Mouse (Mus musculus) kidney, embryonic 14.5 days (tissue): ENCODE results near the gene Wdr24. TPM values are rescaled to one million over a fixed set of nuclear protein-coding genes. Genes with fewer than 3 reads are reported as not detected.

Experiments
- ATAC-seq: fragments of 200-750 bp; cut with Nextera tagmentation; 2 replicates; pipeline ENCODE4 v1.8.0; 2017; ENCODE audit warnings: moderate number of reproducible peaks, mild to moderate bottlenecking, moderate TSS enrichment, moderate library complexity; ENCODE audit not compliant: low FRiP score, low TSS enrichment
- H3K27ac ChIP-seq: fragments of 300-500 bp; sonication (generic); 2 replicates; pipeline ENCODE4 v1.5.1; 2014; ENCODE audit warnings: low read depth, mild to moderate bottlenecking, low read length, moderate library complexity, mixed read lengths
- H3K27me3 ChIP-seq: fragments of 300-500 bp; sonication (generic); 2 replicates; pipeline ENCODE4 v1.6.1; 2014; ENCODE audit warnings: mild to moderate bottlenecking, low read length; ENCODE audit not compliant: control insufficient read depth, insufficient read depth
- H3K36me3 ChIP-seq: fragments of 300-500 bp; sonication (generic); 2 replicates; pipeline ENCODE4 v1.6.1; 2014; ENCODE audit warnings: low read length, mixed read lengths; ENCODE audit not compliant: control insufficient read depth, insufficient read depth
- H3K4me1 ChIP-seq: fragments of 300-500 bp; sonication (generic); 2 replicates; pipeline ENCODE4 v1.6.1; 2014; ENCODE audit warnings: low read length, mixed read lengths; ENCODE audit not compliant: control insufficient read depth, insufficient read depth
- H3K4me2 ChIP-seq: fragments of 300-500 bp; sonication (generic); replicated peaks from 2 replicates; pipeline ENCODE4 v1.6.1; 2014; ENCODE audit warnings: low read depth, mild to moderate bottlenecking, low read length
- H3K4me3 ChIP-seq: fragments of 300-500 bp; sonication (generic); 2 replicates; pipeline ENCODE4 v1.5.1; 2014; ENCODE audit warnings: mild to moderate bottlenecking, low read length
- H3K9ac ChIP-seq: fragments of 300-500 bp; sonication (generic); 2 replicates; pipeline ENCODE4 v1.6.1; 2014; ENCODE audit warnings: low read depth, mild to moderate bottlenecking, low read length, moderate library complexity
- H3K9me3 ChIP-seq: fragments of 300-500 bp; sonication (generic); 2 replicates; pipeline ENCODE4 v1.6.1; 2016; ENCODE audit warnings: low read length; ENCODE audit not compliant: control insufficient read depth
- WGBS: fragments of 180-500 bp; shearing (Covaris S2); extraction: QIAGEN DNeasy Blood & Tissue Kit; methylation state at CpG from one replicate; pipeline ENCODE4 v1.1.7; 2014; 5-methylcytosine and 5-hydroxymethylcytosine counted together
- polyA plus RNA-seq: library from polyadenylated mRNA; unstranded; fragments of >200 nt; fragmentation: Nextera tagmentation; extraction: Ambion mirVana; gene quantifications from 2 replicates; pipeline ENCODE4 v1.2.1, GENCODE M21; 2014

The Wdr24 gene
- polyA plus RNA-seq, result 21.4 and 32.0 TPM in 2 replicates

- WGBS, result under 1% methylated on average over 18 of the region's 18 CpGs
Observed at GRCm38 (mm10) chr17:25823452-25823851, at the start of gene Wdr24. TSS of gene Wdr24 (plus strand) at chr17:25823627.

DNA sequence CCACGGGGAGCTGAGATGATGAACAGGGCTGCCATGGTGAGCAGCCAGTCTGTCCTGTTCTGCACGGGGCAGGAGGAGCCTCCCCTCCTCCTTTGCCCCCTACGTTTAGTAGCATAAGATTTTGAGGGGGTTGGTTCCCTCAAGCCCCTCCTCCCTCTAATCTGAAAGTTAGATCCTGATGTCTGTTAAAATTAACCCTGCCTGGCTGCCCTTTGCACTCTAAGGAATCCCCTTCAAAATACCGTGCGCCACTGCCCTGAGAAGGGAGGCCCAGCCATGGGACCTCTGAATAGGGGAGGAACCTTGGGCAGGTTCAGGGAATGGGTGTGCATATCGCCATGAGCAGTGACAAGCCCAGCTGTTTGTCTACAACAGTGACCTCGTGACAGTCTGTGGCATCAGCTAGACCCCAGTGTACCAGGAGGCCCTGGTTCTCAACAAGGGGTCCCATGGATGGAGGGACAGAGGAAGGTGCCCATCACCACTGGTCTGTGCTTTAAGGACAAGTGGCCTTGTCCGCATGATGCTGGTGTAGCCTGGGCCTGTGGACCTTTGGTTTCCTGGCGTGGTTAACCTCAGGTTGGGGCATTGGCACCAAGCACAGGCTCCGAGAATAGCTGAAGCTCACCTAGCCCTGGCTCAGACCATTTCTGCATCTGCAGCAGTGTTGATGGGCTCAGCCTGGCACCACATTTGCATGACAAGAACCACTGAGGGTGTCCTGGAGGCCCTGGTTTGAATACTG, 47.9 kb upstream of the Wdr24 start:
- Histone ChIP-seq H3K27me3 (no peaks in the 10 kb centered on the region), H3K4me1 (peaks cover 6% of the 10 kb centered on the region), H3K9me3 (no peaks in the 10 kb centered on the region), H3K4me3 (no peak overlapping the region), H3K4me2 (no peak overlapping the region), H3K27ac (no peak overlapping the region), H3K9ac (peak overlapping the region; percentile 4; the same call in 1 of the 2 replicates), H3K36me3 (peaks cover 21% of the 10 kb centered on the region; the same call in 1 of the 2 replicates)
- no peak for ATAC-seq
- WGBS, result 75% methylated on average over 10 of the region's 10 CpGs

More at GRCm38 (mm10) chr17:25823452-25823851, at the start of gene Wdr24:
- H3K9ac ChIP-seq, result peak within 1 kb of the TSS; percentile 76
- H3K27ac ChIP-seq, result no peak within 1 kb of the TSS
- peaks cover 20% of the 10 kb centered on the region for H3K4me1 ChIP-seq
- peak within 1 kb of the TSS; percentile 79 for H3K4me3 ChIP-seq
- H3K27me3 ChIP-seq, result peaks cover 21% of the 10 kb centered on the region
- peak within 1 kb of the TSS; percentile 98 for H3K4me2 ChIP-seq
- ATAC-seq, result peak; percentile 44; the same call in 1 of the 2 replicates
- H3K9me3 ChIP-seq, result no peaks in the 10 kb centered on the region
- peaks cover 27% of the 10 kb centered on the region for H3K36me3 ChIP-seq

DNA sequence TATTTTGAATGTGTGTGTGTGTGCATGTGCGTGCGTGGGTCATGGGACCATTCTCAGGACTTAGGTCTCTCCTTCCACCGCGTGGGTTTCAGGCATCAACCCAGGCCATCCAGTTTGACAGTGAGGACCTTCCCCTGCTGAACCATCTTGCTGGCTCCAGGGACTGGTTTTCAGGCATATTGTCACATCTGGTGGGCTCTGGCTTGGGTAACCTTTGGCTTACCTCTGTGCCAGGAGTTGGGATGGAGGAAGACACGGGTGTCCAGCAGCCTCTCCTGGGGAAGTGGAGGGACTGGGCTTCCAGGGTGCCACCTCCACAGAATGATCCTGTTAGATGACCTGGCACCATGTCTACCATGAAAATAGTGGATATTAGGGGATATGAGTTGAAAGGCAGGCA, 45.5 kb upstream of the Wdr24 start:
- Histone ChIP-seq H3K36me3 (peaks cover 44% of the 10 kb centered on the region), H3K9ac (no peak overlapping the region)
- 91% methylated on average over 5 of the region's 5 CpGs for WGBS

GRCm38 (mm10) chr17:25781339-25781738, 42.1 kb upstream of the Wdr24 start:
- H3K4me3 ChIP-seq, result no peak overlapping the region
- H3K9me3 ChIP-seq, result no peaks in the 10 kb centered on the region
- H3K4me2 ChIP-seq, result no peak overlapping the region
- H3K36me3 ChIP-seq, result peaks cover 54% of the 10 kb centered on the region
- H3K27ac ChIP-seq, result no peak overlapping the region
- no peak overlapping the region for H3K9ac ChIP-seq
- no peak for ATAC-seq
- H3K27me3 ChIP-seq, result no peaks in the 10 kb centered on the region
- WGBS, result 80% methylated on average over 6 of the region's 6 CpGs
- H3K4me1 ChIP-seq, result peaks cover 12% of the 10 kb centered on the region

More for the DNA sequence above, 45.5 kb upstream of the Wdr24 start:
- no peak overlapping the region for H3K4me3 ChIP-seq
- ATAC-seq, result no peak
- H3K27me3 ChIP-seq, result no peaks in the 10 kb centered on the region
- H3K27ac ChIP-seq, result no peak overlapping the region
- H3K4me2 ChIP-seq, result no peak overlapping the region
- H3K4me1 ChIP-seq, result peaks cover 6% of the 10 kb centered on the region
- H3K9me3 ChIP-seq, result no peaks in the 10 kb centered on the region

GRCm38 (mm10) chr17:25783086-25783485, 40.3 kb upstream of the Wdr24 start:
- Histone ChIP-seq H3K27ac (no peak overlapping the region), H3K4me1 (peaks cover 12% of the 10 kb centered on the region), H3K9me3 (no peaks in the 10 kb centered on the region), H3K9ac (no peak overlapping the region), H3K36me3 (peaks cover 52% of the 10 kb centered on the region), H3K4me2 (no peak overlapping the region), H3K4me3 (no peak overlapping the region), H3K27me3 (no peaks in the 10 kb centered on the region)
- no peak for ATAC-seq
- 93% methylated on average over 7 of the region's 7 CpGs for WGBS

DNA sequence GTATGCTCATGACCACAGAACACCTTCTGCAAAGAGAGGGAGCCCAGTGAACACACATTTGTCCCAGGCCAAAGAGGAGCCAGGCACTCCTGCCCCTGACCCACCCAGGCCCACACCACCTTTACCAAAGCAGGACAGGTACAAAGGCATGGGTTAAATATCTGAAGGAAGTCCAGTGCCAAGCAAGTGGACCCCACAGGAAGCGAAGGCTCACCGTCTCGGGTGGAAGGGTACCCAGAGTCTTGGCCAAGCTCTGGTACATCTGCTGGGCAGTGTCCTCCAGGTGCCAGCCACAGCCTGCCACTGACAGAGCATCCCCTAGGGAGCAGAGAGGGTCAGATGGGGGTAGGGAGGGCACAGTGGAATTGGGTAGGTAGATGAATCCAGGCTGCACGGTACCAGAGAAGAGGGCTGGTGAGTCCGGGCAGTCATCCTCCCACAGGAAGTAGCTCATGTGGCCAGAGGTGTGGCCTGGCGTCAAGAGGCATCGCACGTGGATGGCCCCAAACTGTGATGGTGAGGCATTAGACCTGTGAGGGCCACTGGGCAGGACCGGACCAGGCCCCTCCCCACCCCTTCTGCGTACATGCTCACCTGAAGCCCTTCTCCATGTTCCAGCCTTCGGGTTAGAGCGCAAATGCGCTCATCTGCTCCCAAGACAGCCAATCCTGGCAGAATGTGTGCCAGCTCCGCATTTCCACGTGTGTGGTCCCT, 39.4 kb upstream of the Wdr24 start:
- peaks cover 47% of the 10 kb centered on the region for H3K36me3 ChIP-seq
- 75% methylated on average over 15 of the region's 15 CpGs for WGBS
- peak overlapping the region; percentile 58 for H3K4me3 ChIP-seq
- no peak overlapping the region for H3K27ac ChIP-seq
- H3K9ac ChIP-seq, result peak overlapping the region; percentile 65; the same call in 1 of the 2 replicates
- H3K27me3 ChIP-seq, result no peaks in the 10 kb centered on the region
- H3K9me3 ChIP-seq, result no peaks in the 10 kb centered on the region
- peak overlapping the region; percentile 57 for H3K4me2 ChIP-seq
- peaks cover 12% of the 10 kb centered on the region for H3K4me1 ChIP-seq
- 0 out of 2 replicates have a peak, but pooled peaks have one; percentile 10 for ATAC-seq

DNA sequence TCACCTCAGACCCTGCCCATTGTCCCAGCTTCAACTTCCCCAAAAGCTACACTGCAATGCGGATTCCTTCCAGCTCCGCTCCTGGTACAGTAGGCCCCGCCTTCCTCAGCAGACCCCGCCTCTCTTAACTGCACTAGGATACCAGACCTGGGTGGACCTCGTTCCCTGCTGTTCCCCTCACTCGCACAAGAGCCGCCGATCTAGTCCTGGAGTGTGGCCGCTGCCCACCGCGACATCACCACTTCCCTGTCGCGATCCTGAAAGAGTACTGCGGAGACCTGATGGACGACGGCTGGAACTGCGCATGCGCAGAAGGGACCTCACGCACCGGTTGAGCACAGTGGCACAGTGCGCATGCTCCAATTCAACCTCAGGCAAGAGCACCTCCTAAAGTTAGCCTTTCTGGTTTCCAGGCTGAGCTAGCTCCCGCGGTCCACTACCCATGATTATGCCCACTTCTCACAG, 38.1 kb upstream of the Wdr24 start, which contains the start of gene Haghl:
Gene Haghl (minus strand): TSS at position 393 of the 465 bp plus-strand sequence.
- Histone ChIP-seq H3K4me2 (peak within 1 kb of the TSS; percentile 57), H3K36me3 (peaks cover 52% of the 10 kb centered on the region)
- ATAC-seq, result peak; percentile 89

DNA sequence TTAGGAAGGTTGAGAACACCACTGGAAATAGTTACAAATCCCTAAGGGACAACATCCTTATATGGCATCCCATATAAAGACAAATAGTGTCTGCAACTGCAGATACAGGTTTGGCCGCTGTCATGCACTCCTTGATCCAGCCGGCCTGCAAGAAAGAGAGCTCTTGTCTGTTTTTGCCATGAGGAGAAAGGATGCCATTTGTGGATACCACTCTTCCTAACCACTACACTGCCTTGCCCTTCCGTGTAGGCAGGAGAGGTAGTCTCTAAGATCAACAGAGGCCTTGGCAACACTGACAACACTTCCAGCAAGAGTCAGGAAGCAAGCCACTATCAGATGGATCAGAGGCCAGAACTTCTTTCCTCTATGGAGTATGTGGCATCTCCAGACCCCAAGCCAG, 37.1 kb upstream of the Wdr24 start, which contains the start of gene Ccdc78:
Gene Ccdc78 (plus strand): TSS at position 301 of the 400 bp plus-strand sequence.
- Histone ChIP-seq H3K9ac (peak within 1 kb of the TSS; percentile 65; the same call in 1 of the 2 replicates), H3K9me3 (no peaks in the 10 kb centered on the region), H3K4me3 (peak within 1 kb of the TSS; percentile 58), H3K4me2 (peak within 1 kb of the TSS; percentile 57), H3K4me1 (peaks cover 19% of the 10 kb centered on the region), H3K27me3 (no peaks in the 10 kb centered on the region), H3K27ac (peak within 1 kb of the TSS; percentile 65; the same call in 1 of the 2 replicates), H3K36me3 (peaks cover 45% of the 10 kb centered on the region)
- ATAC-seq, result no peak
- WGBS, result 90% methylated on average over 3 of the region's 3 CpGs

More for the DNA sequence above, 38.1 kb upstream of the Wdr24 start, which contains the start of gene Haghl:
- Histone ChIP-seq H3K27me3 (no peaks in the 10 kb centered on the region), H3K4me3 (peak within 1 kb of the TSS; percentile 58), H3K4me1 (peaks cover 12% of the 10 kb centered on the region), H3K9ac (peak within 1 kb of the TSS; percentile 65), H3K9me3 (no peaks in the 10 kb centered on the region), H3K27ac (peak within 1 kb of the TSS; percentile 65; the same call in 1 of the 2 replicates)
- WGBS, result under 1% methylated on average over 23 of the region's 23 CpGs
